Mouse (Mus musculus) layer of hippocampus, postnatal 14 days (tissue): ENCODE measurements around the gene Tsr3. TPM values are rescaled to one million over a fixed set of nuclear protein-coding genes. Genes with fewer than 3 reads are reported as not detected.
A peak's percentile ranks its signal among the peaks of the same experiment; 100 is the strongest.
"Not testable (repeated sequence)": the region's sequence is repeated elsewhere in the genome, so short reads cannot be mapped to it uniquely, and the experiment has no call there.

Source experiments
- DNase-seq, 2 experiments: peaks; one replicate each; pipeline ENCODE4 v3.0.0; 2021 to 2022; ENCODE audit warnings: low spot score in 2 of 2, mixed read lengths in 1 of 2
- long read RNA-seq, 2 experiments: library from polyadenylated mRNA; stranded (forward); transcript quantifications; one replicate each; pipeline ENCODE4 v2.0.0; 2021
- total RNA-seq, 2 experiments: library from RNA; stranded (reverse); gene quantifications; 2 replicates each; pipeline ENCODE4 v1.2.3; 2021

The Tsr3 gene
- total RNA-seq: 10 to 100 TPM; 25.0 to 26.6 TPM
- long read RNA-seq, experiment 1, transcript Tsr3-201 (6 exons, 1,192 nt): major isoform, 23 of 45 reads
- long read RNA-seq, experiment 1, partial matches to known transcripts: 11 of 45 reads
- long read RNA-seq, experiment 1, other reads (novel, unspliced or antisense): 11 of 45 reads
- long read RNA-seq, experiment 2, transcript Tsr3-201 (6 exons, 1,192 nt): major isoform, 36 of 63 reads
- long read RNA-seq, experiment 2, partial matches to known transcripts: 11 of 63 reads
- long read RNA-seq, experiment 2, other reads (novel, unspliced or antisense): 16 of 63 reads

DNA sequence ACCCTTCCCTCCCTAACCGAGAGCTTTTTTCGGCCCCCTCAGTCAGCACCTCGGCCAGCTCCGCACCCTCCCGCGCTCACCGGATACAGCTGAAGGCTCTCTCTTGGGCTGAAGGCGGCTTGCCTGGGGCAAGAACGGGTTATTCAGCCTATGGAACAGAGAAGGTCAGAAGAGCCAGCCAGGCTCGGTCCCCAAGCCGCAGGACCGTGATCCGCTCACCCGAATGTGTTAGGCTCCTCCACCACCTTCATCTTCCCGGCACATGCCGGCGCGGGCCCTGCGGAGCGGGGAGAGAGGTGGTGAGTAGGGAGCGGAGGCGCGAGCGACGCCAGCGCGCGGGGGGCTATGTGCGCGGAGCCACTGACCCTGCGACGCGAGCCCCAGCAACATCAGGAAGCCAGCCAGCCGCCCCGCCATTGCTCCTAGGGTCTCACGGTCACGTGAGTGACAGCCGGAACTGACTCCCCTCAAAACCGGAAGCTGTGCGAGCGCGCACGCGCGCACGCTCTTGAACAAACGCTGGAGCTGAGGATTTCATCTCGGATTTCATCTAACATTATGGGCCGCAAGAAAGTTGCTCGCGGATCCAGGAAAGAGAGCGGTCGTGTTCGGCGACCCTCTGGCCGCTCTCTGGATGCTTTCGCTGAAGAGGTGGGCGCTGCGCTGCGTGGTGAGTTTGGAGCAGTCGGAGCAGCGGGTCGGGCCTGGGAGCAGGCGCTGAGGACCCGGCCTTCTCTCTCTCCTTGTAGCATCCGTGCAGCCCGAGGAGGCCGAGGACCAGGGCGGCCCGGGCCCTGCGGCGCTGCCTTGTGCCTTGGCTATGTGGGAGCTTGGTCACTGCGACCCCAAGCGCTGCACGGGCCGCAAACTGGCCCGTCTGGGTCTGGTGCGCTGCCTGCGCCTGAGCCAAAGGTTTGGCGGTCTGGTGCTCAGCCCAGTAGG lies at the start of gene Tsr3, which contains the start of gene Gnptg:
Gene Tsr3 (plus strand): TSS at position 476 of the 942 bp plus-strand sequence.
Gene Gnptg (minus strand): TSS at position 430 of the 942 bp plus-strand sequence.
- peak; percentile 81 to 89 for DNase-seq

- DNase-seq: no peak
Measured at GRCm38 (mm10) chr17:25202401-25202800, 37.6 kb upstream of the Tsr3 start.

DNA sequence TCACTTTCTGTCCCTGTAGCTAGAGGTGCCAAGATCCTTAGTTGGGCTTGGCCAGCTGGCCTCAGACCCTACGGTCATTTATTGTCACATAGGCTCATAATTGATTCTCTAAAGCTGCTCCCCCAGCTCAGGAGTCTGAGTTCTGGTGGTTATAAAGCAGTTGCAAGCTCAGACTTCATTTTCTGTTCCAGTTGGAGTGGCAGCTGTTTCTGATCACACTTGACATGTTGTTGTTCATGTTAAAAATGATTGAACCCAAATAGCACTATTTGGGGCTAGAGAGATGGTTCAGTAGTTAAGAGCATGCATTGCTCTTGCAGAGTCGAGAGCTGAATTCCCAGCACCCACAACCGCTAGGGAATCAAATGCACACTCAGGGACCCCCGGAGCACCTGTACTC lies 30.0 kb upstream of the Tsr3 start:
- peak in 1 of 2 experiments; percentile 68 for DNase-seq

DNA sequence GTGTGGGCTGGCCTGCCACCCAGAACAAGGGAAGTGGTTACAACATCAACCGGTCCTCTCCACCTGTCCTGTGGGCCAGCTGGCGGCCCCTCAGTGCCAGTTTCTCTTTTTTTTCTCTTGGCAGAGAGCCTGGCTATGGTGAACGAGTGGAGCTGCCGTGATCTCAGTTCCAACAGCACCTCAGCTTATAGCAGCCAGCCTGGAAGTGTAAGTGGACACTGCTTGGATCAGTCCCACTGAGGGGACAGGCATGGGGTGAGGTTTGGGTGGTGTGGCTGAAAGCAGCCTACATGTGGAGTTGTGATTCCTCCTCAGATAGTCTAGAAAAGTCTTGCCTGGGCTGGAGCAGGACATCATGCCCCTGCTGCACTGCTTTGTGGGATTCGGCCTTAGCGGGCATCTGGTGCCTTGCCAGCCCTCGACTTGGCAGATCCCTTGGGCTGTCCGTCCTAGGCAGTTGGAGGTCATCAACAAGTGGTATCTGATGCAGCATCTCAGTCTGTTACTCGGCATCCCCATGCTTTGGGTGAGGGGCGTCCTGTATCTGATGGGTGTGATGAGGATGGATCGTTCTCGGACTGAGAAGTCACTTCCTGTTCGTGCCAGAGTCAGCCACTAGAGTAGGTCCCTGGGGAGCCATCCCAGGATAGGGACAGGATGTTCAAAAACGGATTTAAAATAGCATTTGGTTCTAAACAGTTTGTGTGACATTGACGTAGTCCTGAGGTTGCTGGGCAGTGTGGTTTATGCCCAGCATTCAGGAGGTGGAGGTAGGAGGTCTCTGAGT lies 29.1 kb upstream of the Tsr3 start:
- peak in 1 of 2 experiments; percentile 52 for DNase-seq

GRCm38 (mm10) chr17:25211705-25212104 lies 28.3 kb upstream of the Tsr3 start:
- no peak for DNase-seq

GRCm38 (mm10) chr17:25215431-25215830 lies 24.5 kb upstream of the Tsr3 start:
- no peak for DNase-seq

DNA sequence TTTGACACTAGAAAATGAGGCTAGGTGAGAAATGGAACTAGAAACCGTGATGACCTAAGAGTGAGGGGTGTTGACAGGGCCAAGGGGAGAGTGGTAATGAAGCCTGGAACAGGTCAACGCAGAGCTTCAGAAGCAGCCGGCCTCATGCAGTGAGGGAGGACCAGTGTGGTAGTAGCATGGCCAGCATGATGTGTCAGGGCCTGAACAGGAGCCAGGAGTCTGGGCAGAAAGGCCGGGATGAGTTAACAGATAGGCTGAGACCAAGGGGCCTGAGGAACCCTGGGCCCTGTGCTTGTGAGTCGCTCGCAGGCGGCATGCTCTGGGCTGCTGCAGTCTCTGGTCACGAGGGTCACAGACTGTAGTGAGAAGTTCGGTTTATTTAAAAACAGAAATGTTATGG lies 21.0 kb upstream of the Tsr3 start:
- no peak for DNase-seq

DNA sequence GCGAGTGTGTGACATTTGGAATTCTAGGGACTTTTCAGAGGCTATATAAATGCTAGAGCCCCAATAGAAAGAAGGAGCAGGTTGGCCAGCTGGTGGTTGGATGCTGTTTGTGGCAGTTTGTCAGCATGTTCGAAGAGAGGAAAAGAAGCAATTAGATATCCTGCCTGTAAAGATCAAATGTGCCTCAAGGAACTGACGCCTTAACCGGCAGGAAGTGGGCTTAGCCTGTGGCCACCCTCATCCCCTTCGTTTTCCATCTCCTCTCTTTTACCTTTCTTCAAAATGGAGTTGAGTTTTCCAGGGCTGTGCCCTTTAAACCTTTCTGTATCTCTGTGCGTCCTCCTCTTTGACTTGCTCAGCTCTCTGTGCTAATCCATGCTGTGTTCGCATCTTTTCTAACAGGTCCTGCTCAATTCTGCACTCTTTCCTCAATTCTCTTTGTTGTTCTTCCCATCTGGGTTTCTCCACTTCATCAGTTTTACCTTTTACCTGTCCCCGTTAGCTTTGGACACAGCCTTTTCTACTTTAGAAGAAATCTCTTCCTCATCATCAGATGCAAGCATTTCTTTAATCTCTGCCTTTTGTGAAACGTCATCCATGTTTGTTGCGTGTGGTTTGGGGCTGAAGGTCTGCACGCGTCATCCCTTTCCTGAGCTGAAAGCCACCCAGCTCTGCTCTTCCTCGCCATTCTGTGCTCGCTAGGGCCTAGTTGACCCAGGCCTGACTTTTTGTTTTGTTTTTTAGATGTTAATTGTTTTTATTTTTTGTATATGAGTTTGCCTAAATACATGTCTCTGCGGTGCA lies 20.3 kb upstream of the Tsr3 start:
- DNase-seq: no peak

DNA sequence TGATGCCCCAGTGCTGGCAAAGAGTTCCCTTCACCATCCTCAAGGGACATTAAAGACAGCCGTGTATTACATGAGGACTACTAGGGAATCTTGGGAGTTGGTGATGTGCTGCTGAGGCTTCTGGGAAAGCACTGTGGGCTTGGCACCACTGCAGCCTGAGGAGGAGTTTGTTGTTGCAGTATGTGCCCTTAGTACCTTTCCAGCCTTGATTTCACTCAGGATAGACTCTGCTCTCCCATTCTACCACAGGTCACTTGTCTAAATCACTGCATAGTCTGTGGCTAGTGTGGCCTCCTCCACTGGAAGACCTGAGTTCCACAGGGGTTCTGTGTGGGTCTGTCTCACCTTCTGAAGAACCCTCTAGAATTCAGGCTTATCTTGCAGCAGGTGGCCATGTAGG lies 19.2 kb upstream of the Tsr3 start:
- no peak for DNase-seq

GRCm38 (mm10) chr17:25221821-25222503 lies 18.0 kb upstream of the Tsr3 start:
- DNase-seq: peak in 1 of 2 experiments; percentile 37

DNA sequence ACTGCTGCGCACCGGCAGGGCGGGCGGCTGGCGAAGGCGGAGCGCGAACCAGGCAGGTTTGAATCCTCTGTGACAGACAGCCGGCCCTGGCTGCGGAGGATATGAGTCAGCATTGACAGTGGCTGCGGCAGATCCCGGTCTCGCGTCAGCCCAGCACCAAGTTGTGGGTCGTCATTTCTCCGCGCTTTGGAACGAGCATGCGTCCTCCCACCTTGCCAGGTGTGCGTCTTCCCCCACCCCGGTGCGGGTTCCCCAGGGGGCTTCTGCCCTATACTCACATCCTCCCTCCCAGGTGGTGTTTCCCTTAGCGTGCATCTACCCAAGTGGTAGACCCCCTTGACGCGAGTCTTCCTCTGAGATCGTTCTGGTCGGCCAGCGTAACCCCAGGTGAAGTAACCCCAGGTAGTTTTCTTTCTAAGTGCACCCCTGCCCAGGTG lies 17.4 kb upstream of the Tsr3 start:
- not testable (repeated sequence) for DNase-seq

DNA sequence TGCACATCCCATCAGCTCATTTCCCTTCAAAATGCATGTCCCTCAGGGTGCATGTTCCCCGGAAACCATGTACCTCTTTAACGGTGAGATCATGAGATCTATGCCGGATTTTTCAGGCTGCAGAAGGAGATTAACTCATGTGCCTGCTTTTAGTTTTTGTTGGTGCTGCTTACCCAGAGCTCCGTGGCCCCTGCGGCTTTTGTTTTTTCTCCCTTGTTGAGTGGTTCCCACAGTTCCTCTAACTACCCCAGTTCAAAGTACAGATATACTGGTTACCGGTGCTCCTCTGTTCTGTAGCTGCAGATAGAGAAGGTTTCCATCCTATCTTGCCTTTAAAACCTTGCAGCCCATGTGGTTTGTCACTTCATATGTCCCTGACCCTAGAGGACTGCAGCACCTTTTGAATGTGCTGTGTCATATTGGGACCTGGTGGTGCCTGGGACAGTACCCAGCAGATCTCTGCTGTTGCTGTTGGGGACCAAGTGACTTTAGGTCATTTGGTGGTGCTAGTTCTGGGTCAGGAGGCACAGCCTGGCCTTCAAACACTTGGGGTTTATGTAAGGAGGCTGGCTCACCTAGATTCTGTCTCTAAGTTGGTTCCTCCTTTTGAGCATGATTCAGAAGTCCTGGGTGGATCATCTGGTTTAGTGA lies 16.9 kb upstream of the Tsr3 start:
- no peak for DNase-seq

- no peak for DNase-seq
Measured at GRCm38 (mm10) chr17:25224586-25225222, 15.3 kb upstream of the Tsr3 start.

- no peak for DNase-seq
Measured at GRCm38 (mm10) chr17:25225659-25226058, 14.3 kb upstream of the Tsr3 start.

- DNase-seq: no peak
Measured at GRCm38 (mm10) chr17:25227991-25228390, 12.0 kb upstream of the Tsr3 start.

DNA sequence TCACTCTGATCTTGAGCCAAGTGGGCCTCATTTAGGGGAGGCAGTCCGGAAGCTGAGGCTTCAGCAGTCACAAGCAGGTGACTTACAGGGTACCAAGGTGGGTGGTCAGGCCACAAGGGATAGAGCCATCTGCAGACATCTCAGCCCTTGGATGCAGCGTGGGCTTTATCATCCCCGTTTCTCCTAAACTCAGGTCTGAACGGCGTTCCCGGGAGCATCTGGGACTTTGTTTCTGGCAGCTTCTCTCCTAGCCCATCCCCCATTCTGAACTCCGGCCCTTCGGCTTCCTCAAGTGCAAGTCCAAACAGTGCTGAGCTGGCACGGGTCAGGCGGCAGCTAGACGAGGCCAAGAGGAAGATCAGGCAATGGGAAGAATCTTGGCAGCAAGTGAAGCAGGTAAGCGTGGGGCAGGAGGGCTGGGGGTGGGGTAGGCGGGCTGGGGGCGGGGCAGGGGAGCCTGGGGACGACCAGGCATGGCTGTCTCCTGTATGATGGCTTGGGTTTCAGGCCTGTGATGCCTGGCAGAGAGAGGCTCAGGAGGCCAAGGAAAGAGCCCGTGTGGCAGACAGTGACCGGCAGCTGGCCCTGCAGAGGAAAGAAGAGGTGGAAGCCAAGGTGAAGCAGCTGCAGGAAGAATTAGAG lies 9.8 kb upstream of the Tsr3 start:
- not testable (repeated sequence) for DNase-seq

GRCm38 (mm10) chr17:25230700-25231099 lies 9.3 kb upstream of the Tsr3 start:
- no peak for DNase-seq

DNA sequence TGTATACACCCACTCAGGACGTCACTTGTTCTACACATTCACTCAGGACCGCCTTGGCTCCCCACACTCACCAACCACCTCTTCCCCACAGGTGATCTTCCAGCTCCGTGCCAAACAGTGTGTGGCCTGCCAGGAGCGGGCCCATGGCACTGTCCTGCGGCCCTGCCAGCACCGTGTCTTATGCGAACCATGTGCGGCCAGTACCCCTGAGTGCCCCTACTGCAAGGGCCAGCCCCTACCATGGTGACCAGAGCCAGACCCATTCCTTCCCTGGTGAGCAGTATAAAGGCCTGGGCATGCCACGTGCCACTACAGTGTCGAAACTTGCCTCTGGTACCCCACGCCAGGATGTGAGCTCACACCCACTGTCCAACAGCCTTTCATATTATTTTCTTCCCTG lies 8.3 kb upstream of the Tsr3 start:
- not testable (repeated sequence) for DNase-seq
